Mouse (Mus musculus): ENCODE measurements around the gene Map7. TPM values are rescaled to one million over a fixed set of nuclear protein-coding genes. Genes with fewer than 3 reads are reported as not detected.

Gene Map7
- polyA plus RNA-seq, 1 experiment from 2014 or later = 18.4 TPM

DNA sequence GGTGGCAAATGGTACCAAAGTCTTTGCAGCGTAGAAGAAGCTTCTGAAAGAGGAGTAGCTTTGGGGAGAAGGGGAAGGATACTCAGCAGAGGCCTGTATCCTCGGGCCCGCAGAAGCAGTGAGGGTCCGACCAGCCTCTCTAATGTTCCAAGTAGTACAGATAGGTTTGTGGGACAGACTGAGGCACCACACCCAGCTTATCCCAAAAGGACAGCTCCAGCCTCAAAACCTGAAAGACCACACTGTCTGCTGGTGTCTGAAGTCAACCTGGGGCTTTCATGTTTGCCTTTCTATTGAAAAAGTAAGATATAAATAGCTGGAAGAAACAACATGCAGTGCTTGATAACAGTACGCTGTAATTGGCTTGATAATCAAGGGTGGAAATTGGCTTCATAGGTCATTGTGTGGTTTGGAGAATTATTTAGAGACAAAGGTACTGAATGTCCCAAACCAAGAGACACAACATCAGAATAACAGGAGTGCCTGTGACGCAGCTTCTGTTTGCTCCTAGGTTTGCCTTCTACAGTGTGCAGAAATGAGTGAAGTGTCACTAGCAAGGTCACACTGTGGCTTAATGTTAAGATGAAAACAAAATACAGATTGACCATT, 42.0 kb downstream of the Map7 start:
- H3K4me1 ChIP-seq = peaks cover 5% of the 10 kb centered on the region; the same call in 1 of the 2 replicates
- no peak overlapping the region for H3K4me2 ChIP-seq (replicated peaks)
- H3K27me3 ChIP-seq = no peaks in the 10 kb centered on the region
- H3K27ac ChIP-seq (replicated peaks) = no peak overlapping the region
- 81% methylated on average over 6 of the region's 6 CpGs for WGBS
- H3K9ac ChIP-seq = no peak overlapping the region
- no peaks in the 10 kb centered on the region for H3K36me3 ChIP-seq
- no peak overlapping the region for H3K4me3 ChIP-seq (replicated peaks)
- ATAC-seq (ENCODE audit: insufficient number of reproducible peaks, low FRiP score, low TSS enrichment, low read depth) = no peak
- no peaks in the 10 kb centered on the region for H3K9me3 ChIP-seq (replicated peaks)

DNA sequence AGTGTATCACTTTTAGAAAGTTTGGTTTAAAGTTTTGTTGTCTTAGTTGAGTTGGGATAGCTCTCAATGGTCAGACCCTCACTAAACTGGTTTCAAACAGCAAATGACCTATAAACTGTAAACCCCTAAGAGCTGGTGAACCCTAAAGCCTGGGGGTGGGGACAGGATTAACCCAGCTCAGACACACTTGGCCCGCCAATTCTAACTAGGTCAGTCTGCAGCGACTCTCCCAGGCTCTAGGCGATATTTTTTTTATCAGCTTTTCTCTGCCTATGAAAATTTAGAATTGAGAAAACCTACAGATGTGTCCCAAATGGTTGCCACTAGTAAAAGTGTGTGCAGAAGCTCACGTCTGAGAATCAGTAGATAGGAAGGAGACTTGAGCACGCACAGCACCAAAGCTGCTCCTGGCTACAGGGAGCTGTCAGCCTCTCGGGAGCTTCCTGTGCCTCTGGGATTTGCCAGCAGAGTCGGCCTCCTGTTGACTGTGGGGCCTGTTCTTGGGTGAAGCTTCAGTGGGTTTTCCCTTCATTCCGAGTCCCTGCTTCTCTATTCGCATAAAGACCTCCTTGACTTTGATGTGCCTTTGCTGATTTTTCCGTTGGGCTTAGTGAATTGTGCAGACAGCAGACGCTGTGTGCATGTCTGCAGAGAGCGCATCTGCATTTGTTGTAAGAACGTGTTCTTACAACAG, 46.7 kb downstream of the Map7 start:
- 30% methylated on average over 13 of the region's 13 CpGs for WGBS
- H3K36me3 ChIP-seq = no peaks in the 10 kb centered on the region
- H3K4me3 ChIP-seq (replicated peaks) = no peak overlapping the region
- no peak overlapping the region for H3K27ac ChIP-seq (replicated peaks)
- H3K4me2 ChIP-seq (replicated peaks) = no peak overlapping the region
- no peak overlapping the region for H3K9ac ChIP-seq
- no peak for ATAC-seq (ENCODE audit: insufficient number of reproducible peaks, low FRiP score, low TSS enrichment, low read depth)
- H3K4me1 ChIP-seq = peaks cover 5% of the 10 kb centered on the region; the same call in 1 of the 2 replicates
- no peaks in the 10 kb centered on the region for H3K9me3 ChIP-seq (replicated peaks)
- H3K27me3 ChIP-seq = no peaks in the 10 kb centered on the region

DNA sequence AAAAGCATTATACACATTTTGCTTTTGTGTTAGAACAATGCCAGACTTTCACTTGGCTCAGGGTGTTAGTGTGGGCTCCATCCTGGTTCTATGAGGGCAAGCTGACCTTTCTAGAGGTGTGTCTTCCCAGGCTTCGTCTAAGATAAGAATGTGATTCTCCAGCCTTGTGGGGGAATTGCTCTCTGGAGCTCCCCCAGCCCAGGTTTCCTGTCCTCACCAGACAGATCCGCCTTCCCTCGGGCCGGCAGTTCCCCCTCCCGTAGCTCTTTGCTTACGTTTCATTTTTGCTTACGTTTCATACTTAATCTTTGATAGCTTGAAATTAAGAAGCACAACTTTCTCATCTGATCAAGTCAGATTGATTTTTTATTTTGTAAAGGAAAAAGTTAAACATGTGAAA, 48.8 kb downstream of the Map7 start:
- no peak overlapping the region for H3K4me2 ChIP-seq (replicated peaks)
- H3K4me3 ChIP-seq (replicated peaks) = no peak overlapping the region
- no peak overlapping the region for H3K9ac ChIP-seq
- H3K36me3 ChIP-seq = no peaks in the 10 kb centered on the region
- no peak for ATAC-seq (ENCODE audit: insufficient number of reproducible peaks, low FRiP score, low TSS enrichment, low read depth)
- WGBS = 63% methylated on average over 7 of the region's 7 CpGs
- H3K4me1 ChIP-seq = peaks cover 5% of the 10 kb centered on the region; the same call in 1 of the 2 replicates
- no peaks in the 10 kb centered on the region for H3K27me3 ChIP-seq
- H3K27ac ChIP-seq (replicated peaks) = no peak overlapping the region
- H3K9me3 ChIP-seq (replicated peaks) = no peaks in the 10 kb centered on the region

DNA sequence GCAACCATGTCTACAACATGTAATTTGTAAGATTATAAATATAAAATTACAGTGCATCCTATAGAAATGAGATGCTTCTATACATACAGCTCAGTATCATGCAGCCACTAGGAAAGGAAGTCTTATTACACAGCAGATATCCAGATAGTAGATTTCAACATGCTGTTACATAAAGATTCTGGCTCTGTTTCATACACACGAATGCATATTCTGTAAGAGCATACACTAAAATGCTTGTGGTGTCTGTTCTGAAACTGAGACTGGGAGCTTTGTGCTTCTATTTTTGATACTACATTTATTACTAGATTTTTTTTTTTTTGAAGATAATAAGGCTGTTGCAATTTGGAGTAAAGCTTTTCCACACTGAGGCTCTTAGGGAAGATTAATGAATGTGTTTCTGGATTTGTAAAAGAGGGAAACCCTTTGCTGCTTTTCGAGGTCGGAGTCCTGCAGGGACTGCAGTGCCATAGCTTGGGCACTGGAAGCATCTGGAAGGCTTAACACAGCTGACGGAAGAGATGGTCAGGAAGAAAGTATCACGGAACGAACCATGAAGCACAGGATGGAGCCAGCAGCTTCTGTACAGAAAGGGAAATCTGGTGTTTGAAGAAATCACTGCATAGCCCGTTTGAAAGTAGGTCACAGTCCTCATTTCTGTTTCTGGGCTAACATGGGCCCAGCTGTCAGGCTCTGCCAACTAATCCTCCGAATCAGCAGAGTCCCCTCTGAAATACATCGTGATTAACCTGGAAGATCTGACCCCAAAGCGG, 50.9 kb downstream of the Map7 start:
- H3K9me3 ChIP-seq (replicated peaks) = no peaks in the 10 kb centered on the region
- no peak overlapping the region for H3K9ac ChIP-seq
- H3K4me3 ChIP-seq (replicated peaks) = no peak overlapping the region
- ATAC-seq (ENCODE audit: insufficient number of reproducible peaks, low FRiP score, low TSS enrichment, low read depth) = no peak
- H3K27ac ChIP-seq (replicated peaks) = no peak overlapping the region
- H3K36me3 ChIP-seq = no peaks in the 10 kb centered on the region
- peaks cover 3% of the 10 kb centered on the region; the same call in 1 of the 2 replicates for H3K4me1 ChIP-seq
- 58% methylated on average over 10 of the region's 10 CpGs for WGBS
- H3K4me2 ChIP-seq (replicated peaks) = no peak overlapping the region
- no peaks in the 10 kb centered on the region for H3K27me3 ChIP-seq

DNA sequence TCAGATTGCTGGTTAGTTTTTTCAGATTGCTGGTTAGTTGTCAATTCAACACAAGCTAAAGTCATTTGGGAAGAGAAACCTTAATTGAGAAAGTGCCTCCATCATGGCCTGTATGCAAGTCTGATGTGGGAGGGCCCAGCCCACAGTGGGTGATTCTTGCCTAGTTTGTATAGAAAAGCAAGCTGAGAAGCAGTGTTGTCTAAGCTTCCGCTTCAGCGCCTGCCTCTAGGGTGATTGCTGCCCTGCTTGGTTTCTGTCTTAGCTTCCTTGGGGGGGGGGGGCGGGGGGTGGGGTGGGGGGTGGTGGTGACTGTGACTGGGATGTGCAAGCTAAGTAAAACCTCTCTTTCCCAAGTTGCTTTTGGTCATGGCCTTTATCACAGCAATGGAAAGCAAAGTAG, 53.0 kb downstream of the Map7 start:
- H3K9ac ChIP-seq = no peak overlapping the region
- H3K4me1 ChIP-seq = no peaks in the 10 kb centered on the region
- WGBS = 37% methylated on average over 3 of the region's 3 CpGs
- no peak overlapping the region for H3K4me2 ChIP-seq (replicated peaks)
- H3K36me3 ChIP-seq = no peaks in the 10 kb centered on the region
- H3K27me3 ChIP-seq = no peaks in the 10 kb centered on the region
- H3K4me3 ChIP-seq (replicated peaks) = no peak overlapping the region
- no peak overlapping the region for H3K27ac ChIP-seq (replicated peaks)
- ATAC-seq (ENCODE audit: insufficient number of reproducible peaks, low FRiP score, low TSS enrichment, low read depth) = no peak
- no peaks in the 10 kb centered on the region for H3K9me3 ChIP-seq (replicated peaks)

DNA sequence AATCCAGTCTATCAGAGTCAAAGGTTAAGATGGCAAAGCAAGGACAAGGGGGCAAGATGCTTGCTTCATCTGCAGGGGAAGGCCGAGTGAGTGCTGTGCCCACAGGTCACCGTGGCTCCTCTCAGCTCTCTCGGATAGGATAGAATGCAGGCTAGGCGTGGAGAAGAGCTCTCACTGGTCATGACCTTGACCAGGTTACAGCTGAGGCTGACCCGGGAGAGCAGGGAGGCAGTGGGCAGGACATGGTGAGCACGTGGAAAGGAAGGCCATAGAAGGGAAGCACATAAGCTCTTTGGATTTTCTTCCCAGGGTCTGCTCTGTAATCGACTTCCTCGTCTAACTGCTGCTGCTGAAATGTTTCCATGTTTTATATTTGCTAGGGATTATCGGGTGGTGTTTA, 53.9 kb downstream of the Map7 start:
- H3K9me3 ChIP-seq (replicated peaks) = no peaks in the 10 kb centered on the region
- H3K27me3 ChIP-seq = no peaks in the 10 kb centered on the region
- no peak overlapping the region for H3K27ac ChIP-seq (replicated peaks)
- H3K4me3 ChIP-seq (replicated peaks) = no peak overlapping the region
- H3K4me1 ChIP-seq = no peaks in the 10 kb centered on the region
- H3K9ac ChIP-seq = no peak overlapping the region
- ATAC-seq (ENCODE audit: insufficient number of reproducible peaks, low FRiP score, low TSS enrichment, low read depth) = no peak
- H3K36me3 ChIP-seq = no peaks in the 10 kb centered on the region
- 61% methylated on average over 9 of the region's 9 CpGs for WGBS
- H3K4me2 ChIP-seq (replicated peaks) = no peak overlapping the region

DNA sequence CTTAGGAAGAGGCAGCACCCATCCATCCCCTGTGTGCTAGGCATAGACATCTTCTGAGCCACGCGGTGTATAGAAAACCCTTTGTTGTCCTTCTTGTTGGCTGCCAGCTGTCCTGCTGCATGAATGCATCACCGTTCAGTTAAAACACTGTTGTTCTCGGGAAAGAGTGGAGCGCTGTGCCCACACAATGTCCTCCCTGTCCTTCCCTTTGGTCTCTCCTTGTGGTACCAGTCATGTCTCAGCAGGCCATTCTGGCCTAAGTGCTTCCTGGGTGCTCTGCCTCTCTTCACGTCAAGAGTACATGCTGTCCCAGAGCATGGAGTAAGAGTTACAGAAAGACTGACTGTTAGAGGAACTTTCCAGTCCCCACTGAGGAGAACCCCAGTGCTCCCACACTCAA, 54.5 kb downstream of the Map7 start:
- Histone ChIP-seq H3K4me1 (no peaks in the 10 kb centered on the region), H3K27me3 (no peaks in the 10 kb centered on the region), H3K4me2 (replicated peaks) (no peak overlapping the region), H3K9me3 (replicated peaks) (no peaks in the 10 kb centered on the region), H3K36me3 (no peaks in the 10 kb centered on the region), H3K4me3 (replicated peaks) (no peak overlapping the region), H3K9ac (no peak overlapping the region), H3K27ac (replicated peaks) (no peak overlapping the region)
- WGBS = 63% methylated on average over 6 of the region's 6 CpGs
- no peak for ATAC-seq (ENCODE audit: insufficient number of reproducible peaks, low FRiP score, low TSS enrichment, low read depth)

DNA sequence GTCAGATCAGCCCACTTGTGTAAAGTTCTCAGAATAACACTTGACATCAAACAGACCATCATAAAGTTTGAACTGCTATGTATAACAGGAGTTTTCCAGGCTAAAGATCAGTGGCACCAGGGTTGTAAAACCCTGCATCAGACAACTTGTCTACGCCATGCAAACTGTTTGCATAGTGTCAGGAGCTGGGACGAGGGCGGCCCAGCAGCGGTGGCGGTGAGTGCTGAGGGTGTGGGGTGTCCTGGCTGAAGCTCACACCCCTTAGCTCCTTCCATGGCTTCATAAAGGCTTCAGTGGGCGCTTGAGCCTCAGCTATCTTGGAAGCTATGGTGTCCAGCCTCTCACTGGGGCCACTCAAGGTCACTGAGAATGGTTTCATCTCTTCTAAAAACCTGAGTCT, 55.2 kb downstream of the Map7 start:
- H3K27me3 ChIP-seq = no peaks in the 10 kb centered on the region
- 95% methylated on average over 6 of the region's 6 CpGs for WGBS
- no peak overlapping the region for H3K9ac ChIP-seq
- H3K36me3 ChIP-seq = no peaks in the 10 kb centered on the region
- H3K4me3 ChIP-seq (replicated peaks) = no peak overlapping the region
- H3K4me2 ChIP-seq (replicated peaks) = no peak overlapping the region
- no peak overlapping the region for H3K27ac ChIP-seq (replicated peaks)
- H3K9me3 ChIP-seq (replicated peaks) = no peaks in the 10 kb centered on the region
- ATAC-seq (ENCODE audit: insufficient number of reproducible peaks, low FRiP score, low TSS enrichment, low read depth) = no peak
- no peaks in the 10 kb centered on the region for H3K4me1 ChIP-seq

DNA sequence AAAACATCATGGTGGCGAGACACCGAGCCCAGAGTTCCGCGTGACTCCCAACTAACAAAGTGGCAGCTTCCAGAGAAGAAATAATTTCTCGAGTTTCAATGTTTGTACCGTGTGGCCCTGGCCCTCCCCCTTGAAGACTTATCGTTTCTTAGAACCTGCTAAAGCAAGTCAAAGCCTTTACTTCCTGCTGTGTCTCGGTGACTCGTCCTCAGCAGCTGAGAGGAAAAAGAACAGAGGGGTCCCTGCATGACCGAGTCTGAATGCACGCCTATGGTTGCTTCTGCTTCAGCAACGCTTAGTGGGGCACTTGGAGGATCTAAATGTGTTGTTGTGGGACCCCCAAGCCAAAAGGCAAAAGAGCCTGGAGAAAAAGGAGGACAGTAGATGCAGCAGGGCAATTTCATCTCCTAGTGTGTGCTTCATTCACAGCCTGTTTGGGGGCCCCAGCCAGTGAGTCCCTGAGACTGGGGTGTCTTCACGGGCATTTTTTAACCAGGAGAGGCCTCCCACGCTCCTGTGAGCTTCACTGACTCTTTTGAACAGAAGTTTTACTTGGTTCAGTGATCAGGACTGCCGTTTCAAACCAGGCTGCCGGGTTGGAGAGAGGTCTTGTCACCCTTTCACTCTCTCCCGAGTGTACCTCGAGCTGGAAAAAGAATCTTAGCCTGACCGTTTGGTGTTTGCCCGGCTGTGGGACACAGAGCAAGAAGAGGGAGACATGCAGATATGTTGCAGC, 56.6 kb downstream of the Map7 start:
- Histone ChIP-seq H3K4me3 (replicated peaks) (no peak overlapping the region), H3K27me3 (no peaks in the 10 kb centered on the region), H3K36me3 (no peaks in the 10 kb centered on the region), H3K27ac (replicated peaks) (no peak overlapping the region), H3K9ac (no peak overlapping the region), H3K4me1 (no peaks in the 10 kb centered on the region), H3K4me2 (replicated peaks) (no peak overlapping the region), H3K9me3 (replicated peaks) (no peaks in the 10 kb centered on the region)
- ATAC-seq (ENCODE audit: insufficient number of reproducible peaks, low FRiP score, low TSS enrichment, low read depth) = no peak
- 42% methylated on average over 20 of the region's 20 CpGs for WGBS

DNA sequence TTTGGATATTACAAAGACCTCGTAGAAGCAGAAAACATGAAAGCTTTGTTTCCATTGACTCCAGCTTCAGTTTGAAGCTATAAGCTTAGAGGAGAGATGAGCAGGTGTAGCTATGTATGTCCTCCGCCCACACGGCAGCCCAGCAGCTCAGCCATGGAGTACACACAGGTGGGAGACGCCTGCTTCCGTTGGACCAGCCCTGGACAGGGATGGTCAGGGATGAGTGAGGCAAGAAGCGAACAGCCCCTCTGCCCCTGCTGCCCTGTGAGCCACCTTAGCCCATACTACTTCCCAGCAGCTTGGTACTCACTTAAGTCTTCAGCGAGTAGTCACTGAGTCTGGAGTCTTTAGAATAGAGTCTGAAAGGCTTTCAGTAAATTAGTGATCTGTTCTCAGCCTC, 58.7 kb downstream of the Map7 start:
- no peak for ATAC-seq (ENCODE audit: insufficient number of reproducible peaks, low FRiP score, low TSS enrichment, low read depth)

More for the DNA sequence above, 58.7 kb downstream of the Map7 start:
- WGBS = 84% methylated on average over 7 of the region's 7 CpGs
- Histone ChIP-seq H3K4me1 (no peaks in the 10 kb centered on the region), H3K36me3 (no peaks in the 10 kb centered on the region), H3K27ac (replicated peaks) (no peak overlapping the region), H3K4me2 (replicated peaks) (no peak overlapping the region), H3K9ac (no peak overlapping the region), H3K27me3 (no peaks in the 10 kb centered on the region), H3K4me3 (replicated peaks) (no peak overlapping the region), H3K9me3 (replicated peaks) (no peaks in the 10 kb centered on the region)

All from embryonic facial prominence, embryonic 15.5 days (tissue).